Mouse (Mus musculus): Measurements from ENCODE around the gene Gm49333. TPM values are rescaled to one million over a fixed set of nuclear protein-coding genes. Genes with fewer than 3 reads are reported as not detected.

Gm49333 gene
- polyA plus RNA-seq (2014; fragmentation: Nextera tagmentation; extraction: Ambion mirVana) = not detected in 2 replicates

- no peaks in the 10 kb centered on the region for H3K9me3 ChIP-seq (replicated peaks; ENCODE audit: control insufficient read depth, low read length)
- peak within 1 kb of the TSS; percentile 59 for H3K4me2 ChIP-seq (ENCODE audit: low read depth, low read length)
- no peaks in the 10 kb centered on the region for H3K4me1 ChIP-seq (ENCODE audit: control insufficient read depth, insufficient read depth, low read length)
- no peaks in the 10 kb centered on the region for H3K27me3 ChIP-seq (ENCODE audit: control insufficient read depth, insufficient read depth, low read length)
- ATAC-seq (replicated peaks; ENCODE audit: insufficient number of reproducible peaks, low FRiP score, low TSS enrichment, low read depth) (peak; percentile 96), DNase-seq (ENCODE audit: low spot score) (peak; percentile 96)
- 2% methylated on average over 41 of the region's 41 CpGs for WGBS
- no peaks in the 10 kb centered on the region; the same call in 1 of the 2 replicates for H3K36me3 ChIP-seq (replicated peaks; ENCODE audit: control insufficient read depth, insufficient read depth, low read depth, low read length)
- H3K9ac ChIP-seq (replicated peaks; ENCODE audit: low read length) = peak within 1 kb of the TSS; percentile 84
- peak within 1 kb of the TSS; percentile 54 for H3K4me3 ChIP-seq (ENCODE audit: low read depth, low read length)
- H3K27ac ChIP-seq (replicated peaks; ENCODE audit: low read depth, low read length) = peak within 1 kb of the TSS; percentile 49
Measured at GRCm38 (mm10) chr16:20611357-20612227, at the start of gene Gm49333, which contains the start of the genes Eef1akmt4 and Alg3. Gm49333 (plus strand) TSS chr16:20611610. Eef1akmt4 (plus strand) TSS chr16:20611593. Alg3 (minus strand) TSS chr16:20611735.

GRCm38 (mm10) chr16:20565075-20565474 lies 46.3 kb upstream of the Gm49333 start:
- Histone ChIP-seq H3K27ac (replicated peaks; ENCODE audit: low read depth, low read length) (no peak overlapping the region), H3K9ac (replicated peaks; ENCODE audit: low read length) (no peak overlapping the region), H3K27me3 (ENCODE audit: control insufficient read depth, insufficient read depth, low read length) (no peaks in the 10 kb centered on the region), H3K36me3 (replicated peaks; ENCODE audit: control insufficient read depth, insufficient read depth, low read depth, low read length) (peaks cover 7% of the 10 kb centered on the region), H3K4me3 (ENCODE audit: low read depth, low read length) (no peak overlapping the region), H3K4me1 (ENCODE audit: control insufficient read depth, insufficient read depth, low read length) (no peaks in the 10 kb centered on the region), H3K4me2 (ENCODE audit: low read depth, low read length) (no peak overlapping the region), H3K9me3 (replicated peaks; ENCODE audit: control insufficient read depth, low read length) (no peaks in the 10 kb centered on the region)
- DNase-seq (ENCODE audit: low spot score) = no peak
- 85% methylated on average over 1 of the region's 1 CpGs for WGBS
- ATAC-seq (replicated peaks; ENCODE audit: insufficient number of reproducible peaks, low FRiP score, low TSS enrichment, low read depth) = no peak

GRCm38 (mm10) chr16:20589366-20589938 lies 22.0 kb upstream of the Gm49333 start, which contains the start of gene Vwa5b2:
Vwa5b2 (plus strand) TSS chr16:20589471.
- peaks cover 38% of the 10 kb centered on the region for H3K27me3 ChIP-seq (ENCODE audit: control insufficient read depth, insufficient read depth, low read length)
- peak within 1 kb of the TSS; percentile 40 for H3K9ac ChIP-seq (replicated peaks; ENCODE audit: low read length)
- H3K4me1 ChIP-seq (ENCODE audit: control insufficient read depth, insufficient read depth, low read length) = 0 out of 2 replicates have a peak, but pooled peaks cover 3% of the 10 kb centered on the region
- H3K27ac ChIP-seq (replicated peaks; ENCODE audit: low read depth, low read length) = no peak within 1 kb of the TSS
- no peaks in the 10 kb centered on the region for H3K36me3 ChIP-seq (replicated peaks; ENCODE audit: control insufficient read depth, insufficient read depth, low read depth, low read length)
- peak within 1 kb of the TSS; percentile 42 for H3K4me3 ChIP-seq (ENCODE audit: low read depth, low read length)
- H3K4me2 ChIP-seq (ENCODE audit: low read depth, low read length) = peak within 1 kb of the TSS; percentile 89
- DNase-seq (ENCODE audit: low spot score) = no peak
- H3K9me3 ChIP-seq (replicated peaks; ENCODE audit: control insufficient read depth, low read length) = no peaks in the 10 kb centered on the region
- peak; percentile 55 for ATAC-seq (replicated peaks; ENCODE audit: insufficient number of reproducible peaks, low FRiP score, low TSS enrichment, low read depth)
- under 1% methylated on average over 24 of the region's 24 CpGs for WGBS

GRCm38 (mm10) chr16:20589939-20590679 lies 21.3 kb upstream of the Gm49333 start:
- peak; percentile 70 for DNase-seq (ENCODE audit: low spot score)

GRCm38 (mm10) chr16:20590680-20591038 lies 20.8 kb upstream of the Gm49333 start:
- peak overlapping the region; percentile 89 for H3K4me2 ChIP-seq (ENCODE audit: low read depth, low read length)
- no peaks in the 10 kb centered on the region for H3K9me3 ChIP-seq (replicated peaks; ENCODE audit: control insufficient read depth, low read length)
- no peaks in the 10 kb centered on the region for H3K36me3 ChIP-seq (replicated peaks; ENCODE audit: control insufficient read depth, insufficient read depth, low read depth, low read length)
- no peak for DNase-seq (ENCODE audit: low spot score)
- no peak overlapping the region for H3K27ac ChIP-seq (replicated peaks; ENCODE audit: low read depth, low read length)
- H3K4me3 ChIP-seq (ENCODE audit: low read depth, low read length) = peak overlapping the region; percentile 42
- H3K27me3 ChIP-seq (ENCODE audit: control insufficient read depth, insufficient read depth, low read length) = peaks cover 38% of the 10 kb centered on the region
- H3K4me1 ChIP-seq (ENCODE audit: control insufficient read depth, insufficient read depth, low read length) = 0 out of 2 replicates have a peak, but pooled peaks cover 3% of the 10 kb centered on the region
- no peak overlapping the region; the same call in 1 of the 2 replicates for H3K9ac ChIP-seq (replicated peaks; ENCODE audit: low read length)
- 0 out of 2 replicates have a peak, but pooled peaks have one; percentile 14 for ATAC-seq (replicated peaks; ENCODE audit: insufficient number of reproducible peaks, low FRiP score, low TSS enrichment, low read depth)
- 2% methylated on average over 17 of the region's 17 CpGs for WGBS

More at GRCm38 (mm10) chr16:20589939-20590679, 21.3 kb upstream of the Gm49333 start:
- H3K27me3 ChIP-seq (ENCODE audit: control insufficient read depth, insufficient read depth, low read length) = peaks cover 38% of the 10 kb centered on the region
- peak overlapping the region; percentile 42 for H3K4me3 ChIP-seq (ENCODE audit: low read depth, low read length)
- H3K27ac ChIP-seq (replicated peaks; ENCODE audit: low read depth, low read length) = no peak overlapping the region
- WGBS = under 1% methylated on average over 39 of the region's 39 CpGs
- H3K4me1 ChIP-seq (ENCODE audit: control insufficient read depth, insufficient read depth, low read length) = 0 out of 2 replicates have a peak, but pooled peaks cover 3% of the 10 kb centered on the region
- peak overlapping the region; percentile 89 for H3K4me2 ChIP-seq (ENCODE audit: low read depth, low read length)
- ATAC-seq (replicated peaks; ENCODE audit: insufficient number of reproducible peaks, low FRiP score, low TSS enrichment, low read depth) = peak; percentile 78
- no peaks in the 10 kb centered on the region for H3K36me3 ChIP-seq (replicated peaks; ENCODE audit: control insufficient read depth, insufficient read depth, low read depth, low read length)
- H3K9me3 ChIP-seq (replicated peaks; ENCODE audit: control insufficient read depth, low read length) = no peaks in the 10 kb centered on the region
- H3K9ac ChIP-seq (replicated peaks; ENCODE audit: low read length) = peak overlapping the region; percentile 40

GRCm38 (mm10) chr16:20591076-20591705 lies 20.2 kb upstream of the Gm49333 start:
- peaks cover 38% of the 10 kb centered on the region for H3K27me3 ChIP-seq (ENCODE audit: control insufficient read depth, insufficient read depth, low read length)
- no peak overlapping the region for H3K9ac ChIP-seq (replicated peaks; ENCODE audit: low read length)
- H3K27ac ChIP-seq (replicated peaks; ENCODE audit: low read depth, low read length) = no peak overlapping the region
- ATAC-seq (replicated peaks; ENCODE audit: insufficient number of reproducible peaks, low FRiP score, low TSS enrichment, low read depth) (no peak), DNase-seq (ENCODE audit: low spot score) (peak; percentile 9)
- peak overlapping the region; percentile 89 for H3K4me2 ChIP-seq (ENCODE audit: low read depth, low read length)
- 0 out of 2 replicates have a peak, but pooled peaks cover 3% of the 10 kb centered on the region for H3K4me1 ChIP-seq (ENCODE audit: control insufficient read depth, insufficient read depth, low read length)
- H3K36me3 ChIP-seq (replicated peaks; ENCODE audit: control insufficient read depth, insufficient read depth, low read depth, low read length) = no peaks in the 10 kb centered on the region
- WGBS = 4% methylated on average over 48 of the region's 48 CpGs
- no peaks in the 10 kb centered on the region for H3K9me3 ChIP-seq (replicated peaks; ENCODE audit: control insufficient read depth, low read length)
- H3K4me3 ChIP-seq (ENCODE audit: low read depth, low read length) = peak overlapping the region; percentile 42

- 81% methylated on average over 7 of the region's 7 CpGs for WGBS
- H3K27me3 ChIP-seq (ENCODE audit: control insufficient read depth, insufficient read depth, low read length) = peaks cover 24% of the 10 kb centered on the region
- no peak overlapping the region for H3K4me2 ChIP-seq (ENCODE audit: low read depth, low read length)
- no peaks in the 10 kb centered on the region for H3K9me3 ChIP-seq (replicated peaks; ENCODE audit: control insufficient read depth, low read length)
- no peak overlapping the region for H3K4me3 ChIP-seq (ENCODE audit: low read depth, low read length)
- no peak overlapping the region for H3K27ac ChIP-seq (replicated peaks; ENCODE audit: low read depth, low read length)
- 0 out of 2 replicates have a peak, but pooled peaks cover 3% of the 10 kb centered on the region for H3K4me1 ChIP-seq (ENCODE audit: control insufficient read depth, insufficient read depth, low read length)
- no peaks in the 10 kb centered on the region for H3K36me3 ChIP-seq (replicated peaks; ENCODE audit: control insufficient read depth, insufficient read depth, low read depth, low read length)
- DNase-seq (ENCODE audit: low spot score) (no peak), ATAC-seq (replicated peaks; ENCODE audit: insufficient number of reproducible peaks, low FRiP score, low TSS enrichment, low read depth) (no peak)
- no peak overlapping the region for H3K9ac ChIP-seq (replicated peaks; ENCODE audit: low read length)
Measured at GRCm38 (mm10) chr16:20595060-20595673, 16.2 kb upstream of the Gm49333 start.
